Mouse (Mus musculus) brain, embryonic 14.5 days (tissue): ENCODE data around the gene Hyal2. TPM values are rescaled to one million over a fixed set of nuclear protein-coding genes. Genes with fewer than 3 reads are reported as not detected.
"Not testable (repeated sequence)": the region's sequence is repeated elsewhere in the genome, so short reads cannot be mapped to it uniquely, and the experiment has no call there.

ENCODE experiments used
- DNase-seq: peaks from one replicate; pipeline ENCODE4 v3.0.0-alpha.2; 2011; ENCODE audit warnings: low read depth
- CTCF ChIP-seq: fragments of 200-500 bp; IDR thresholded peaks from 2 replicates; pipeline ENCODE4 v1.5.1; 2012; ENCODE audit warnings: inconsistent platforms, mild to moderate bottlenecking, moderate library complexity, borderline replicate concordance; ENCODE audit not compliant: insufficient read depth, insufficient read length; ENCODE audit errors: extremely low read depth
- POLR2A ChIP-seq: fragments of 200-500 bp; IDR thresholded peaks from 2 replicates; pipeline ENCODE4 v1.6.1; 2012; ENCODE audit warnings: mild to moderate bottlenecking, inconsistent platforms, borderline replicate concordance; ENCODE audit not compliant: poor library complexity, insufficient read depth, insufficient read length, severe bottlenecking; ENCODE audit errors: extremely low read depth
- polyA plus RNA-seq: library from polyadenylated mRNA; depleted of rRNA; stranded (reverse); fragments of >200 nt; gene quantifications from 2 replicates; pipeline ENCODE4 v1.2.3, GENCODE M21; 2012

Gene Hyal2
- polyA plus RNA-seq, 1 experiment, result 55.4 TPM

- no peak for DNase-seq
- TF ChIP-seq POLR2A (no peak), CTCF (no peak)
Measured at GRCm38 (mm10) chr9:107556346-107556745, 11.4 kb upstream of the Hyal2 start.

GRCm38 (mm10) chr9:107563029-107563581, 4.6 kb upstream of the Hyal2 start, which contains the start of gene Tusc2:
Tusc2 (plus strand) TSS chr9:107563255.
- peak; percentile 97 for DNase-seq
- TF ChIP-seq CTCF, result no peak
- TF ChIP-seq POLR2A, result peak; percentile 83

GRCm38 (mm10) chr9:107565556-107565955, 2.2 kb upstream of the Hyal2 start:
- TF ChIP-seq CTCF, result 0 out of 2 replicates have a peak, but pooled peaks have one; percentile 21

GRCm38 (mm10) chr9:107566041-107566709, 1.6 kb upstream of the Hyal2 start:
- TF ChIP-seq CTCF (peak; percentile 81), POLR2A (no peak)

More at GRCm38 (mm10) chr9:107565556-107565955, 2.2 kb upstream of the Hyal2 start:
- not testable (repeated sequence) for DNase-seq

GRCm38 (mm10) chr9:107566855-107567254, 890 bp upstream of the Hyal2 start:
- no peak for DNase-seq

More at GRCm38 (mm10) chr9:107566041-107566709, 1.6 kb upstream of the Hyal2 start:
- DNase-seq, result peak; percentile 75

GRCm38 (mm10) chr9:107568331-107569261, 851 bp downstream of the Hyal2 start:
- DNase-seq, result peak; percentile 96

More at GRCm38 (mm10) chr9:107566855-107567254, 890 bp upstream of the Hyal2 start:
- TF ChIP-seq POLR2A (no peak), CTCF (no peak)

GRCm38 (mm10) chr9:107569270-107569669, 1.5 kb downstream of the Hyal2 start:
- TF ChIP-seq CTCF, result no peak
- TF ChIP-seq POLR2A, result no peak

More at GRCm38 (mm10) chr9:107568331-107569261, 851 bp downstream of the Hyal2 start:
- TF ChIP-seq POLR2A, result peak; percentile 74; the same call in 1 of the 2 replicates
- no peak for TF ChIP-seq CTCF

GRCm38 (mm10) chr9:107570016-107570415, 2.3 kb downstream of the Hyal2 start:
- no peak for TF ChIP-seq CTCF
- TF ChIP-seq POLR2A, result no peak
- no peak for DNase-seq

More at GRCm38 (mm10) chr9:107569270-107569669, 1.5 kb downstream of the Hyal2 start:
- DNase-seq, result no peak

GRCm38 (mm10) chr9:107570845-107571244, 3.1 kb downstream of the Hyal2 start:
- DNase-seq, result no peak
- no peak for TF ChIP-seq POLR2A
- no peak for TF ChIP-seq CTCF

GRCm38 (mm10) chr9:107571534-107572326, 4.0 kb downstream of the Hyal2 start:
- DNase-seq, result no peak
- TF ChIP-seq POLR2A, result no peak
- TF ChIP-seq CTCF, result no peak
